Mouse (Mus musculus) C2C12 (cell line): ENCODE data around the gene Cfap73. TPM values are rescaled to one million over a fixed set of nuclear protein-coding genes. Genes with fewer than 3 reads are reported as not detected.
A peak's percentile ranks its signal among the peaks of the same experiment; 100 is the strongest.

Source experiments
- H3K27me3 ChIP-seq: one replicate; pipeline ENCODE4 v1.6.1; 2011; ENCODE audit not compliant: control insufficient read depth, insufficient read depth, insufficient read length
- H3K36me3 ChIP-seq: one replicate; pipeline ENCODE4 v1.6.1; 2011; ENCODE audit not compliant: control insufficient read depth, insufficient read depth
- H3K4me3 ChIP-seq: one replicate; pipeline ENCODE4 v1.5.1; 2011; ENCODE audit warnings: mild to moderate bottlenecking, control low read depth; ENCODE audit not compliant: poor library complexity, insufficient read depth, severe bottlenecking
- H3K79me2 ChIP-seq: one replicate; pipeline ENCODE4 v1.6.1; 2011; ENCODE audit not compliant: control insufficient read depth, insufficient read depth
- H3K79me3 ChIP-seq: one replicate; pipeline ENCODE4 v1.6.1; 2011; ENCODE audit warnings: low read depth, control low read depth
- H3ac ChIP-seq: one replicate; pipeline ENCODE3; 2011; ENCODE audit warnings: low read depth; ENCODE audit not compliant: control insufficient read depth, insufficient read length
- CEBPB ChIP-seq: IDR thresholded peaks from one replicate; pipeline ENCODE4 v1.6.1; 2011; ENCODE audit warnings: low read depth, mild to moderate bottlenecking, control low read depth, moderate library complexity
- CTCF ChIP-seq: IDR thresholded peaks from one replicate; pipeline ENCODE4 v1.5.1; 2011; ENCODE audit not compliant: control insufficient read depth, insufficient read depth, insufficient read length
- FOSL1 ChIP-seq: IDR thresholded peaks from one replicate; pipeline ENCODE4 v1.8.0; 2011; ENCODE audit warnings: mild to moderate bottlenecking, low read length; ENCODE audit not compliant: poor library complexity, insufficient read depth, severe bottlenecking
- MAX ChIP-seq: IDR thresholded peaks from one replicate; pipeline ENCODE4 v1.6.1; 2011; ENCODE audit warnings: mild to moderate bottlenecking, control low read depth
- MYOD1 ChIP-seq: IDR thresholded peaks from one replicate; pipeline ENCODE4 v1.6.1; 2011; ENCODE audit warnings: low read depth; ENCODE audit not compliant: control insufficient read depth, insufficient read length
- MYOG ChIP-seq: IDR thresholded peaks from one replicate; pipeline ENCODE4 v1.6.1; 2011; ENCODE audit not compliant: control insufficient read depth, insufficient read length; ENCODE audit errors: extremely low read depth
- USF1 ChIP-seq: IDR thresholded peaks from one replicate; pipeline ENCODE4 v1.6.1; 2011; ENCODE audit warnings: low read depth, mild to moderate bottlenecking, control low read depth, moderate library complexity
- polyA plus RNA-seq: library from polyadenylated mRNA; unstranded; fragments of >200 nt; fragmentation: generic; extraction: Trizol; gene quantifications from one replicate; pipeline ENCODE4 v1.2.1, GENCODE M21; 2012; ENCODE audit warnings: missing spikeins

Cfap73 gene
- polyA plus RNA-seq, 1 experiment = not detected

GRCm38 (mm10) chr5:120644227-120644626 is 10.2 kb upstream of the Cfap73 start:
- no peaks in the 10 kb centered on the region for H3K79me2 ChIP-seq
- TF ChIP-seq CEBPB (no peak), MYOD1 (peak; percentile 24), CTCF (no peak)
- H3K79me3 ChIP-seq = no peaks in the 10 kb centered on the region
- peaks cover 43% of the 10 kb centered on the region for H3K27me3 ChIP-seq
- H3K4me3 ChIP-seq = no peak overlapping the region
- H3K36me3 ChIP-seq = no peaks in the 10 kb centered on the region
- H3ac ChIP-seq = no peak overlapping the region

DNA sequence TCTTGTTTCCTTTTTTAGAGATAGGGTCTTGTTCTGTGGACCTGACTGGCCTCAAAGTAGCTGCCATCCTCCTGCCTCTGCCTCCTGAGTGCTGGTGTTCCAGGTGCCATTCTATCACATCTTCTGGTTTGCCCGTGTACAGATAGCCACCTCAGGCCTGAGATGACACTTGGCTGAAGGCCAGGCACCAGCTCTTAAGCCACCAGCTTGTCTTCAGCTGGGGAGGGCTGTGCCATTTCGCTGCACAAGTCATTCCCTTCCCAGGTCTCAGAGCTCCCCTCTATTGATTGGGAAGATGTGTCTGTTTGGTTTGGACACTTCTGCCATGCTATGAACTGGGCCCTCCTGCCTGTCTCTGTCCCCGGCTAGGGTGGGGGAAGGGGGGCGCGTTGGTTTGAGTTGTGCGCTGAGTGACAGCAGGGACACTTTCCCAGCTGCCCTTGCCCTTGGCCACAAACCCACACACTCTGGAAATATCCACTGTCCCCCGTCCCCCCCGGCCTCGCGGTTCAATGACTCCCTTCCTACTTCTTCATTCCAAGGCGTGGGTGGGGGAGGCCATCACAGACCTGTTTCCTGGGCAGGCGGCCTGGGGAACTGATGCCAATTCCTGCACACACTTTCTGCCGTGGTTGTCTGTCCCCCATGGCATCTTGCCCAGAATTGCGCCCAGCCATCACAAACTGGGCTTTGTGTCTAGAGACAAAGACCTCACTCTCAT is 9.5 kb upstream of the Cfap73 start:
- Histone ChIP-seq H3ac (no peak overlapping the region), H3K79me2 (no peaks in the 10 kb centered on the region), H3K79me3 (no peaks in the 10 kb centered on the region), H3K36me3 (no peaks in the 10 kb centered on the region), H3K27me3 (peaks cover 42% of the 10 kb centered on the region), H3K4me3 (no peak overlapping the region)
- peak; percentile 66 for TF ChIP-seq MYOD1
- no peak for TF ChIP-seq CEBPB
- TF ChIP-seq FOSL1 = no peak

GRCm38 (mm10) chr5:120640094-120640493 is 6.1 kb upstream of the Cfap73 start:
- TF ChIP-seq MAX (no peak), MYOG (no peak)
- Histone ChIP-seq H3K36me3 (no peaks in the 10 kb centered on the region), H3K79me3 (no peaks in the 10 kb centered on the region), H3ac (no peak overlapping the region), H3K4me3 (no peak overlapping the region), H3K27me3 (peaks cover 33% of the 10 kb centered on the region), H3K79me2 (no peaks in the 10 kb centered on the region)

- Histone ChIP-seq H3K79me3 (no peaks in the 10 kb centered on the region), H3K36me3 (no peaks in the 10 kb centered on the region), H3K4me3 (no peak overlapping the region), H3K27me3 (peaks cover 37% of the 10 kb centered on the region), H3ac (no peak overlapping the region), H3K79me2 (no peaks in the 10 kb centered on the region)
- TF ChIP-seq CTCF (no peak), MYOG (no peak), USF1 (no peak), MAX (no peak), MYOD1 (no peak), FOSL1 (no peak), CEBPB (no peak)
Observed at GRCm38 (mm10) chr5:120635633-120636032, 1.6 kb upstream of the Cfap73 start.

DNA sequence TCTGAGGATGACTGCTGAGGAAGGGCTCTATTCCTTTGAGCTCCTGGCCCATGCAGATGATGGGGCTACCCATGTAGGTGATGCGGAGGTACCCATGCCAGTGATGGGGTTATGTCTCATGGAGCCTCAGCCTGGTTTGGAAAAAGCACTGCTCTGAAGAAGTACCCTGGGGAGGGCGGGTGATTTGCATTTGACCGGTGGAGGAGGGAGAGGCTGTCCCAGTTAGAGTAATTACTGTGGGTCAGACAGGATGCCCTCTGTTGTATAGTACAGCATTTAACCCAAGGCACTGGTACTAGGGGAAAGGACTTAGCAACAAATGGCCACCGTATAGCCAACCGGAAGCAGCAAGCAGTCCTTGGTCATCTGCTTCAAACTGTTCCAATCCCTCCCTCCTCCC is 825 bp upstream of the Cfap73 start:
- H3K79me2 ChIP-seq = no peaks in the 10 kb centered on the region
- no peaks in the 10 kb centered on the region for H3K36me3 ChIP-seq
- H3K79me3 ChIP-seq = no peaks in the 10 kb centered on the region
- TF ChIP-seq MYOG (no peak), CTCF (no peak), MYOD1 (no peak), CEBPB (no peak), FOSL1 (no peak), USF1 (no peak), MAX (no peak)
- H3K27me3 ChIP-seq = peaks cover 31% of the 10 kb centered on the region
- H3K4me3 ChIP-seq = no peak overlapping the region
- H3ac ChIP-seq = no peak overlapping the region

- Histone ChIP-seq H3K4me3 (no peak overlapping the region), H3ac (no peak overlapping the region), H3K79me2 (no peaks in the 10 kb centered on the region), H3K79me3 (no peaks in the 10 kb centered on the region), H3K27me3 (peaks cover 21% of the 10 kb centered on the region), H3K36me3 (peaks cover 13% of the 10 kb centered on the region)
- TF ChIP-seq FOSL1 = no peak
- TF ChIP-seq MYOD1 = no peak
- TF ChIP-seq CEBPB = no peak
- TF ChIP-seq MYOG = no peak
- TF ChIP-seq USF1 = no peak
- TF ChIP-seq MAX = no peak
- TF ChIP-seq CTCF = no peak
Observed at GRCm38 (mm10) chr5:120631892-120632291, 2.1 kb downstream of the Cfap73 start.
